Mouse (Mus musculus) liver, adult 2 months (tissue): ENCODE results near the gene Zfp46.

Experiments used
- CTCF ChIP-seq: fragments of 200-500 bp; IDR thresholded peaks from 2 replicates; pipeline ENCODE4 v1.5.1; 2011; ENCODE audit warnings: low read depth, low read length, control low read depth
- POLR2A ChIP-seq: fragments of 200-500 bp; IDR thresholded peaks from 2 replicates; pipeline ENCODE4 v1.6.1; 2011; ENCODE audit warnings: low read length, control low read depth; ENCODE audit not compliant: insufficient read depth; ENCODE audit errors: extremely low read depth

- TF ChIP-seq CTCF (no peak), POLR2A (no peak)
Observed at GRCm38 (mm10) chr4:136240955-136241354, 43.5 kb upstream of the Zfp46 start.
